Mouse (Mus musculus) adrenal gland, postnatal 25 days (tissue): ENCODE measurements around the gene D17Wsu92e. TPM values are rescaled to one million over a fixed set of nuclear protein-coding genes. Genes with fewer than 3 reads are reported as not detected.

Source experiments
- DNase-seq: peaks from one replicate; pipeline ENCODE4 v3.0.0; 2021; ENCODE audit warnings: mixed read lengths
- total RNA-seq: library from RNA; stranded (reverse); gene quantifications from 2 replicates; pipeline ENCODE4 v1.2.3, GENCODE M21; 2021

D17Wsu92e gene
- total RNA-seq, 1 experiment from 2014 or later = 180 TPM

GRCm38 (mm10) chr17:27790015-27790414, 30.4 kb downstream of the D17Wsu92e start:
- DNase-seq = no peak

- no peak for DNase-seq
Measured at GRCm38 (mm10) chr17:27788456-27789172, 31.8 kb downstream of the D17Wsu92e start.

- DNase-seq = no peak
Measured at GRCm38 (mm10) chr17:27783567-27783966, 36.9 kb downstream of the D17Wsu92e start.

GRCm38 (mm10) chr17:27781059-27781687, 39.3 kb downstream of the D17Wsu92e start:
- DNase-seq = peak; percentile 27

GRCm38 (mm10) chr17:27779755-27780154, 40.7 kb downstream of the D17Wsu92e start:
- DNase-seq = no peak

GRCm38 (mm10) chr17:27778671-27779355, 41.6 kb downstream of the D17Wsu92e start:
- DNase-seq = no peak

- no peak for DNase-seq
Measured at GRCm38 (mm10) chr17:27777823-27778222, 42.6 kb downstream of the D17Wsu92e start.

- no peak for DNase-seq
Measured at GRCm38 (mm10) chr17:27774198-27774597, 46.2 kb downstream of the D17Wsu92e start.

- no peak for DNase-seq
Measured at GRCm38 (mm10) chr17:27771616-27772015, 48.8 kb downstream of the D17Wsu92e start.

GRCm38 (mm10) chr17:27768817-27769542, 51.5 kb downstream of the D17Wsu92e start:
- peak; percentile 77 for DNase-seq

GRCm38 (mm10) chr17:27767543-27767942, 52.9 kb downstream of the D17Wsu92e start:
- no peak for DNase-seq

GRCm38 (mm10) chr17:27767120-27767519, 53.3 kb downstream of the D17Wsu92e start:
- no peak for DNase-seq

GRCm38 (mm10) chr17:27765066-27765465, 55.4 kb downstream of the D17Wsu92e start:
- DNase-seq = no peak

GRCm38 (mm10) chr17:27764453-27764852, 56.0 kb downstream of the D17Wsu92e start:
- no peak for DNase-seq

GRCm38 (mm10) chr17:27762884-27763283, 57.6 kb downstream of the D17Wsu92e start:
- no peak for DNase-seq

GRCm38 (mm10) chr17:27761639-27762336, 58.7 kb downstream of the D17Wsu92e start:
- peak; percentile 57 for DNase-seq

- no peak for DNase-seq
Measured at GRCm38 (mm10) chr17:27760169-27760568, 60.3 kb downstream of the D17Wsu92e start.

- DNase-seq = no peak
Measured at GRCm38 (mm10) chr17:27751314-27752202, 68.9 kb downstream of the D17Wsu92e start.

- no peak for DNase-seq
Measured at GRCm38 (mm10) chr17:27750451-27750942, 70.0 kb downstream of the D17Wsu92e start.

- no peak for DNase-seq
Measured at GRCm38 (mm10) chr17:27748123-27748522, 72.3 kb downstream of the D17Wsu92e start.

- DNase-seq = no peak
Measured at GRCm38 (mm10) chr17:27746446-27746845, 74.0 kb downstream of the D17Wsu92e start.
